Comparison of ENCODE assay signal across 23 mouse cellular contexts in genomic region chr17:67032021-67032420, GRCm38 (mm10).
"Had no signal": no experiment of that assay in that cellular context is flagged by ENCODE, and none has a peak within 500 bp of the region (broad histone marks: within the 10 kb centered on the region; RNA-seq: fewer than 3 reads in every experiment).

No protein-coding gene starts in this region.

- H3K27ac ChIP-seq: limb, embryonic 10.5 days; limb, embryonic 12.5 days; limb, embryonic 13.5 days; limb, embryonic 15.5 days; liver, embryonic 12.5 days; liver, embryonic 13.5 days; liver, embryonic 14.5 days; liver, embryonic 15.5 days; lung, embryonic 15.5 days; macrophage; midbrain, embryonic 10.5 days; midbrain, embryonic 12.5 days; midbrain, embryonic 13.5 days; midbrain, embryonic 15.5 days; neural tube, embryonic 12.5 days had no signal

- H3K27me3 ChIP-seq: limb, embryonic 12.5 days; limb, embryonic 13.5 days; limb, embryonic 15.5 days; liver, embryonic 12.5 days; liver, embryonic 13.5 days; liver, embryonic 15.5 days; lung, embryonic 15.5 days; megakaryocyte, embryonic 14.5 days; midbrain, embryonic 12.5 days; midbrain, embryonic 13.5 days; midbrain, embryonic 15.5 days; neural tube, embryonic 12.5 days had no signal

- H3K4me1 ChIP-seq: limb, embryonic 10.5 days; limb, embryonic 12.5 days; limb, embryonic 13.5 days; limb, embryonic 15.5 days; liver, embryonic 12.5 days; liver, embryonic 13.5 days; liver, embryonic 15.5 days; megakaryocyte, embryonic 14.5 days; midbrain, embryonic 10.5 days; midbrain, embryonic 12.5 days; midbrain, embryonic 13.5 days; midbrain, embryonic 15.5 days; neural tube, embryonic 12.5 days had no signal

- H3K4me3 ChIP-seq: limb, embryonic 10.5 days; limb, embryonic 12.5 days; limb, embryonic 13.5 days; limb, embryonic 15.5 days; liver, embryonic 12.5 days; liver, embryonic 13.5 days; liver, embryonic 15.5 days; lung, embryonic 15.5 days; megakaryocyte, embryonic 14.5 days; midbrain, embryonic 10.5 days; midbrain, embryonic 12.5 days; midbrain, embryonic 13.5 days; midbrain, embryonic 15.5 days; myocyte; neural tube, embryonic 12.5 days had no signal

- H3K36me3 ChIP-seq: limb, embryonic 10.5 days; limb, embryonic 12.5 days; liver, embryonic 12.5 days; liver, embryonic 13.5 days; liver, embryonic 15.5 days; midbrain, embryonic 10.5 days; midbrain, embryonic 12.5 days; midbrain, embryonic 15.5 days; neural tube, embryonic 12.5 days had no signal

- H3K9me3 ChIP-seq: limb, embryonic 10.5 days; limb, embryonic 12.5 days; limb, embryonic 13.5 days; limb, embryonic 15.5 days; liver, embryonic 12.5 days; liver, embryonic 13.5 days; liver, embryonic 15.5 days; lung, embryonic 15.5 days; midbrain, embryonic 10.5 days; midbrain, embryonic 12.5 days; midbrain, embryonic 13.5 days; midbrain, embryonic 15.5 days; neural tube, embryonic 12.5 days had no signal

- DNase-seq: left cerebral cortex, postnatal 4 days; liver; liver, embryonic 13.5 days; liver, postnatal 0 days; lung, adult 2 months; lung, postnatal 4 days; midbrain, embryonic 14.5 days had no signal
